Mouse (Mus musculus): Measurements from ENCODE around the gene Dop1b. TPM values are rescaled to one million over a fixed set of nuclear protein-coding genes. Genes with fewer than 3 reads are reported as not detected.

Gene Dop1b
- total and polyA plus RNA-seq, 3 experiments: 0.90 to 4.5 (median 3.1) TPM

DNA sequence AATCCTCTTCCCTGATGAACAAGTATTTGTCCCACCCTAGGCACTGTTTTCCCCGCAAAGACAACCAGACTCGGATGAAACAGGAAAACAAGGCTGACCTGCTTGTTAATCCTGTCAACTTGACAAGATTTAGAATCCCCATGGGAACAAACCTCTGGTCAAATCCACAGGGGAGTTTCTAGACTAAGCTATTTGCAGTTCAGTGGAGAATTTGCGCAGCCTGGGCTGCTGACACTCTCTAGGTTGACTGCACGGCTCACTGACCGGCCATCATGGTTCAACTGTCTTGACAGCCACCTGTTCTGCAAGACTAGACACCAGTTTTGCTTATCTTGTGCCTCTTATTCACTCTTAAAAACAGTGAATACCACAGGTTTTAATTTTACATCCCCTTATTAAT lies 119.2 kb downstream of the Dop1b start:
- H3K27me3 ChIP-seq (replicated peaks): no peaks in the 10 kb centered on the region
- H3K79me2 ChIP-seq (replicated peaks; ENCODE audit: control insufficient read depth, extremely low read depth, insufficient read depth, poor library complexity, severe bottlenecking): peaks cover 34% of the 10 kb centered on the region
- H3K4me3 ChIP-seq (replicated peaks in 1 of 3; ENCODE audit: low read depth in 2 of 3, low read length in 2 of 3, poor library complexity in 1 of 3): no peak overlapping the region
- no peak overlapping the region; the same call in 1 of the 2 replicates for H3K4me2 ChIP-seq (ENCODE audit: insufficient read depth, low read depth, poor library complexity, severe bottlenecking)
- in situ Hi-C loops (cut with MboI; ENCODE audit: low pct_ligation_motif_present, low pct_unique_long_range_greater_than_20kb, low sequenced_read_pairs): loop anchor here (10.0 kb wide), 1 partner anchor 46 kb away; no protein-coding TSS in a partner anchor
- H3K36me3 ChIP-seq (replicated peaks in 1 of 2; ENCODE audit: control insufficient read depth in 1 of 2, insufficient read depth in 1 of 2, low read length in 1 of 2): peaks cover 0 to 19% of the 10 kb centered on the region in 2 experiments
- TF ChIP-seq NRF1 (IDR thresholded peaks at IDR 0.05; ENCODE audit: low read depth, low read length) (peak; percentile 55; the same call in 1 of the 2 replicates), NELFE (IDR thresholded peaks at IDR 0.05; ENCODE audit: low read depth, low read length) (no peak), HCFC1 (IDR thresholded peaks at IDR 0.05; ENCODE audit: low read depth, low read length) (no peak), CTCF (conservative IDR thresholded peaks at IDR 0.05 in 1 of 2, IDR thresholded peaks at IDR 0.05 in 1 of 2; ENCODE audit: low read depth in 2 of 2, low read length in 2 of 2) (no peak), USF2 (conservative IDR thresholded peaks at IDR 0.05; ENCODE audit: low read depth, low read length) (no peak), KAT2A (IDR thresholded peaks at IDR 0.05; ENCODE audit: insufficient replicate concordance, low read length) (peak; percentile 73; the same call in 1 of the 2 replicates), MAZ (IDR thresholded peaks at IDR 0.05; ENCODE audit: low read depth, low read length) (no peak), CHD2 (IDR thresholded peaks at IDR 0.05; ENCODE audit: low read length) (0 out of 2 replicates have a peak, but pooled peaks have one; percentile 27), IRF4 (IDR thresholded peaks at IDR 0.05; ENCODE audit: low read depth, low read length) (peak; percentile 43; the same call in 1 of the 2 replicates), POLR2AphosphoS2 (IDR thresholded peaks at IDR 0.05; ENCODE audit: low read depth, low read length) (no peak), SMC3 (IDR thresholded peaks at IDR 0.05; ENCODE audit: low read depth, low read length) (no peak), MAFK (IDR thresholded peaks at IDR 0.05; ENCODE audit: insufficient replicate concordance, low read length) (peak; percentile 39; the same call in 1 of the 2 replicates), USF1 (IDR thresholded peaks at IDR 0.05; ENCODE audit: low read depth, low read length) (no peak), SIN3A (IDR thresholded peaks at IDR 0.05; ENCODE audit: low read length) (peak; percentile 80), E2F4 (IDR thresholded peaks at IDR 0.05; ENCODE audit: insufficient replicate concordance, low read depth, low read length) (0 out of 2 replicates have a peak, but pooled peaks have one; percentile 33), MEF2A (IDR thresholded peaks at IDR 0.05; ENCODE audit: borderline replicate concordance, low read depth, low read length) (peak; percentile 77), MAX (IDR thresholded peaks at IDR 0.05; ENCODE audit: low read length) (peak; percentile 56; the same call in 1 of the 2 replicates), BHLHE40 (IDR thresholded peaks at IDR 0.05; ENCODE audit: low read depth, low read length) (peak; percentile 58), MXI1 (IDR thresholded peaks at IDR 0.05; ENCODE audit: low read depth, low read length) (no peak), RAD21 (IDR thresholded peaks at IDR 0.05; ENCODE audit: low read depth, low read length) (peak; percentile 1), POLR2A (IDR thresholded peaks at IDR 0.05; ENCODE audit: low read depth, low read length) (no peak), EP300 (IDR thresholded peaks at IDR 0.05; ENCODE audit: low read length) (peak; percentile 67; the same call in 1 of the 2 replicates), TCF12 (IDR thresholded peaks at IDR 0.05; ENCODE audit: low read depth, low read length) (0 out of 2 replicates have a peak, but pooled peaks have one; percentile 25), ZNF384 (IDR thresholded peaks at IDR 0.05; ENCODE audit: low read depth, low read length) (no peak), ETS1 (conservative IDR thresholded peaks at IDR 0.05; ENCODE audit: low read depth, low read length) (peak; percentile 77), MYC (IDR thresholded peaks at IDR 0.05; ENCODE audit: low read depth, low read length) (0 out of 2 replicates have a peak, but pooled peaks have one; percentile 36), RCOR1 (conservative IDR thresholded peaks at IDR 0.05; ENCODE audit: low read depth, low read length) (0 out of 2 replicates have a peak, but pooled peaks have one; percentile 15), ZKSCAN1 (IDR thresholded peaks at IDR 0.05; ENCODE audit: borderline replicate concordance, low read depth, low read length) (no peak)
- dilution Hi-C loops (cut with MboI; ENCODE audit: extremely low pct_ligation_motif_present, extremely low pct_unique_long_range_greater_than_20kb, low sequenced_read_pairs): no loop called here
- DNase-seq (ENCODE audit: extremely low read depth): peak; percentile 85
- H3K9ac ChIP-seq (ENCODE audit: insufficient read depth, low read depth): no peak overlapping the region
- peaks cover 0 to 44% of the 10 kb centered on the region in 2 experiments; a peak in 2 of 4 replicates for H3K4me1 ChIP-seq (ENCODE audit: control insufficient read depth in 1 of 2, insufficient read depth in 2 of 2)
- no peak overlapping the region for H3K27ac ChIP-seq (ENCODE audit: insufficient read depth, low read depth)
- peaks cover 10% of the 10 kb centered on the region for H3K9me3 ChIP-seq (replicated peaks; ENCODE audit: low read length)
